Mouse (Mus musculus): ENCODE data around the gene Gm45140.
A peak's percentile ranks its signal among the peaks of the same experiment; 100 is the strongest.

Gene Gm45140

DNA sequence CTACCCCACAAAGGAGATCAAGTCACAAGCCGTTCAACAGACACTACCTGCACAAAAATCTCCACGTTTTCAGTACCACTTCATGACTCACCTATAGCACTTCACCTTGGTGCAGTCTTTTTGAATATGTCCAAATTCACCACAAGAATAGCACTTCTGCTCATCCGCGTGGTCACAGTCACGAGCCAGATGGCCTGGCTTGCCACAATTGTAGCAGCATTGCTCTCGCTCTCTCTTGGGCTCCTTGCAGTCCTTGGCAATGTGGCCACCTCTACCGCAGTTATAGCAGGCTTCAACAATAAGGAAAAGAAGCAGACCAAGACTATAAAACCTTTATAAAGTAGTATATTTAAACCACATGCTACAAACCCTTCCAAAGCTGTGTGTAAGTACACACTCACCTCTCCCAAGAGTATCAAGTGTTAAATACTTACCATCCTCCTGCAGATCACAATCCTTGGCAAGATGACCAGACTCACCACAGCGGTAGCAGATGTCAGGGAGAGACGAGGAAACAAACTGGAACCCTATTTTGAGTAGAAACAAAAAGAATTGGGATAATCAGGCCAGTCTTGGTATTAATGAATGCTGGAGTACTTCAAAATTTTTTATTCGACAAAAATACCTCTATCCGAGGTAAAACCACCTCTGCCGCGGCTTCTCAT lies 9.6 kb upstream of the Gm45140 start:
- no peak for DNase-seq (ENCODE audit: low spot score in 2 of 2)

DNA sequence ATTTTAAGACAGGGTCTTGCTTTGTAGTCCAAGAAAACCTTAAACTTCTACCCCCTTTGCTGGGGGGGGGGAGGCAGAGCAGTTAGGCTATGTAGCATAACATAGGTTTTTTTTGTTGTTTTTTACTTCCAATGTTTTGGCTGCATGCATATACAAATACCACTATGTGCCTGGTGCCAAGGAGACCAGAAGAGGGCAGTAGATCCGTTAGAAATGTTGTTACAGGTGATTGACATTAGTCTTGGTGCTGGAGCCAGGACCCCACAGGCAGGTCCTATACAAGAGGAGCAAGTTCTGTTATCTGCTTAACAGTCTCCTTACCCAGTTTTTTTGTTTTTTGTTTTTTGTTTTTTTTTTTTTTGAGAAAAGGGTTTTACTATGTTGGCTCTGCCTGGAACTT lies 6.7 kb upstream of the Gm45140 start:
- DNase-seq (ENCODE audit: low spot score in 2 of 2) = peak; percentile 13 to 18

DNA sequence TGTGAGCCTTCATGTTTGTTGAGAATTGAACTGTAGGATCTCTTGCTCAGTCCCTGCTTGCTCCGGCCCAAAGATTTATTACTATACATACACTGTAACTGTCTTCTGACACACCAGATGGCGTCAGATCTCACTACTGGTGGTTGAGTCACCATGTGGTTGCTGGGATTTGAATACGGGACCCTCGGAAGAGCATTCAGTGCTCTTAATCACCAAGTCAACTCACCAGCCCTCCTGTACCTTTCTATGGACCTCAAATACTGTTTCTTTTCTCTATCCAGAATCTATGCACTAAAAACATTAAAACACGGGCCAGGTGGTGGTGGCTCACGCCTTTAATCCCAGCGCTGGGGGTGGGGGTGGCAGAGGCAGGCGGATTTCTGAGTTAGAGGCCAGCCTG lies 6.0 kb upstream of the Gm45140 start:
- DNase-seq (ENCODE audit: low spot score in 2 of 2) = no peak

GRCm38 (mm10) chr6:87839797-87840341 lies 4.3 kb upstream of the Gm45140 start:
- no peak for DNase-seq (ENCODE audit: low spot score in 2 of 2)

DNA sequence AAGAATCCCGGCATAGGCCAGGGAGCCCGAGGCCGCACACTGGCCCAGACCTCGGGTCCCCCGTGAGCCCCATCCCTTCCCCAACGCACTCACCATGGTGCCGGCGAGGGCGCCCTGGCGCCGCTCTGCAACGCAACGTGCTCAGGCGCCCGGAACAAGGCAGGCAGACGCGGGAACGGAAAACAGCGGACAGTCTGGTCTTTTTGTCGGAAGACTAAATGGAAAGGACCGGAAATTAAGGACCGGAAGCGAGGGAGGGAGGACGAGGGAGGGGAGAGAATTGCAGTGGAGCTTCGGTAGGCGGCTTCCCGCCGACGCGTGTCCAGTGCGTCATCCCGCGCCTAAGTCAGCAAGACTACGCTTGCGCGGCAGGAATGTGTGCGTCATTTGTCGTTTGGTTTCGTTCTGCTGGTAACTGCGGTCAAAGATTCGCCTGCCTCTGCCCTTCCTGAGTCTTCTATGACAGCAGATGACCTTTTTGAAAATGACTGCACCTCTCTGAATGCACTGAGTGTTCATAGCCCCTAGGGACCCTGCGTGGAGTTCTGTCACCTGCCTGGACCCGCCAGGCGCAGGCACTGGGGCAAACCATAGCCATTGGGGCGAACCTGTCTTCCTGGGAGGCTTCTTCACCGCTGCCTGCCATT lies 3.1 kb upstream of the Gm45140 start, which contains the start of gene Isy1:
Gene Isy1, minus strand, starts transcription at position 248 of the 647 bp plus-strand sequence.
- DNase-seq (ENCODE audit: low spot score in 2 of 2) = peak; percentile 98 to 99

- DNase-seq (ENCODE audit: low spot score in 2 of 2) = no peak
Observed at GRCm38 (mm10) chr6:87820366-87820765, 15.2 kb downstream of the Gm45140 start.

GRCm38 (mm10) chr6:87814486-87814885 lies 21.1 kb downstream of the Gm45140 start:
- DNase-seq (ENCODE audit: low spot score in 2 of 2) = no peak

GRCm38 (mm10) chr6:87812656-87813055 lies 22.9 kb downstream of the Gm45140 start:
- no peak for DNase-seq (ENCODE audit: low spot score in 2 of 2)

GRCm38 (mm10) chr6:87811675-87812338 lies 23.8 kb downstream of the Gm45140 start, which contains the start of gene Rab43:
TSS of gene Rab43 (minus strand) at chr6:87812164.
- peak; percentile 79 to 85 for DNase-seq (ENCODE audit: low spot score in 2 of 2)

GRCm38 (mm10) chr6:87810713-87811669 lies 24.6 kb downstream of the Gm45140 start:
- DNase-seq (ENCODE audit: low spot score in 2 of 2) = peak; percentile 63 to 65

- DNase-seq (ENCODE audit: low spot score in 2 of 2) = peak in 1 of 2 experiments; percentile 17
Observed at GRCm38 (mm10) chr6:87810311-87810710, 25.3 kb downstream of the Gm45140 start.

DNA sequence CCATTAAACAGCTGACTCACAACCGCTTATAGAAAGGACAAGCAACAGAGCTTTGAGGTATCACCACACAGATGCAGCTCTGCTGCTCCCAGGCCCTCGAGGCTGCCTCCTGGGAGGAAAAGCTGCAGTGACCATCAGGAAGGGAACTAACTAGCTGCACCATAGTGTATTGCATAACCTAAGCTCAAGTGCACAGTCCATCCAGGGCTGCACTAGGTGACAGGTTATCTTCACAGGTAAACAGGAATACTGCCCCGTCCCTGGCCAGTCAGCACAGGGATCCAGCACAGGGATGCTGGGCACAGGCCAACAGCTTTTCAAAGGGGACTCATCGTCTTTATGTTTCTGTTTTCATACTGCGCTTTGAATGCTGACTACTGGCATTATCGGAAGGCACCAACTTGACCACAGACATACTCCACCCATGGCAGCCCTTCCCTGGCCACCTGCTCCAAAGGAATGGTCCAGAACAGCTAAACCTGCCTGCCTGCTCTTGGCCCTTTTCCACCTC lies 25.9 kb downstream of the Gm45140 start:
- DNase-seq (ENCODE audit: low spot score in 2 of 2) = no peak

DNA sequence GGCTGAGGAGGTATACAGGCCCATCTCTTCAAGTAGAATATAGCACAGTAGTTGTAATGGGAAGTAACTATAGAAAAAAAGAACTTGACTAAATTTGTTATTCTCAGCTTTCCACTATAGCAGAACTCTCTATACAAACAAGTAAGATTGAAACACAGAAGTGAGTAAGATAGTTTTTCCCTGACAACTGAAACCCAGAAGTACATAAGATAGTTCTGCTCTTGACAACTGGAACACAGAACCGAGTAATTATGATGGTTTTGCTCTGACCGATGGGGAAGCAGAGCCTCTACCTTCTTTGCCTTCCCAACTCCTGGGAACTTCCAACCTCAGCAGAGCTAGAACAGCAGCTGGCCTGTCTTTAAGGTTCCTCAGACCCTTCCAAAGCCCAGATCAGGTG lies 26.5 kb downstream of the Gm45140 start:
- no peak for DNase-seq (ENCODE audit: low spot score in 2 of 2)

DNA sequence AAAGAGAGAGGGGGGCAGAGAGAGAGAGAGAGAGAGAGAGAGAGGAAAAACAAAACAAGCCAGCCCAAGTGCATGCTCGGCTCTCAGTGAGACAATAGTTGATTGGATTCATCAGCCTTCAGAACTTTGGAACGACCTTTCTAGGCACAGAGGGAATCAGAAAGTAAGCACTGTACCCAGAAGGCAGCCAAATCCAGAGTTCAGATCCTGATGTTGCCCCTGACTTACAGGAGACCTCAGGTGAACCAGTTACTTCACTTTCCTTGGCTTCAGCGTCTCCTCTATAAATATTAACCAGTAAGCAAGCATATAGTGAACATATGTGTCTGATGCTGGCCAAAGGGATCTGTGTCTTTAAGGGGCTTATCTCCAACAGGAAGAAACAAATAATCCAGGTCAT lies 27.1 kb downstream of the Gm45140 start:
- no peak for DNase-seq (ENCODE audit: low spot score in 2 of 2)

GRCm38 (mm10) chr6:87807735-87808440 lies 27.7 kb downstream of the Gm45140 start:
- no peak for DNase-seq (ENCODE audit: low spot score in 2 of 2)

- DNase-seq (ENCODE audit: low spot score in 2 of 2) = no peak
Observed at GRCm38 (mm10) chr6:87806857-87807256, 28.7 kb downstream of the Gm45140 start.

- DNase-seq (ENCODE audit: low spot score in 2 of 2) = peak in 1 of 2 experiments; percentile 26
Observed at GRCm38 (mm10) chr6:87806028-87806427, 29.6 kb downstream of the Gm45140 start.

- DNase-seq (ENCODE audit: low spot score in 2 of 2) = no peak
Observed at GRCm38 (mm10) chr6:87805448-87805847, 30.1 kb downstream of the Gm45140 start.

GRCm38 (mm10) chr6:87804886-87805285 lies 30.7 kb downstream of the Gm45140 start:
- no peak for DNase-seq (ENCODE audit: low spot score in 2 of 2)

- no peak for DNase-seq (ENCODE audit: low spot score in 2 of 2)
Observed at GRCm38 (mm10) chr6:87804036-87804435, 31.6 kb downstream of the Gm45140 start.
